Mouse (Mus musculus): ENCODE measurements around the gene Jag2. TPM values are rescaled to one million over a fixed set of nuclear protein-coding genes. Genes with fewer than 3 reads are reported as not detected.

The Jag2 gene
- polyA plus RNA-seq, 1 experiment from 2014 or later = 15.1 TPM

- no peaks in the 10 kb centered on the region for H3K36me3 ChIP-seq (ENCODE audit: control insufficient read depth, insufficient read depth, low read length)
- no peak overlapping the region for H3K4me2 ChIP-seq (ENCODE audit: low read length)
- WGBS = 57% methylated on average over 9 of the region's 9 CpGs
- H3K4me3 ChIP-seq (replicated peaks; ENCODE audit: low read depth, low read length) = no peak overlapping the region
- H3K9ac ChIP-seq (replicated peaks; ENCODE audit: low read length) = no peak overlapping the region
- ATAC-seq (ENCODE audit: low FRiP score, low TSS enrichment) = no peak
- no peaks in the 10 kb centered on the region for H3K27me3 ChIP-seq (ENCODE audit: control insufficient read depth, insufficient read depth, low read length)
- no peak overlapping the region for H3K27ac ChIP-seq (replicated peaks; ENCODE audit: low read depth, low read length)
- H3K4me1 ChIP-seq (ENCODE audit: control insufficient read depth, insufficient read depth, low read length) = no peaks in the 10 kb centered on the region
- no peak for DNase-seq
- H3K9me3 ChIP-seq (ENCODE audit: control insufficient read depth, low read length) = no peaks in the 10 kb centered on the region
Observed at GRCm38 (mm10) chr12:112861911-112862321, 67.7 kb downstream of the Jag2 start.

GRCm38 (mm10) chr12:112860765-112861164, 68.8 kb downstream of the Jag2 start:
- H3K4me1 ChIP-seq (ENCODE audit: control insufficient read depth, insufficient read depth, low read length) = no peaks in the 10 kb centered on the region
- no peak overlapping the region for H3K27ac ChIP-seq (replicated peaks; ENCODE audit: low read depth, low read length)
- WGBS = 75% methylated on average over 7 of the region's 7 CpGs
- no peaks in the 10 kb centered on the region for H3K36me3 ChIP-seq (ENCODE audit: control insufficient read depth, insufficient read depth, low read length)
- no peak overlapping the region for H3K4me3 ChIP-seq (replicated peaks; ENCODE audit: low read depth, low read length)
- no peak for DNase-seq
- H3K9ac ChIP-seq (replicated peaks; ENCODE audit: low read length) = no peak overlapping the region
- no peaks in the 10 kb centered on the region for H3K27me3 ChIP-seq (ENCODE audit: control insufficient read depth, insufficient read depth, low read length)
- H3K9me3 ChIP-seq (ENCODE audit: control insufficient read depth, low read length) = no peaks in the 10 kb centered on the region
- no peak for ATAC-seq (ENCODE audit: low FRiP score, low TSS enrichment)
- H3K4me2 ChIP-seq (ENCODE audit: low read length) = no peak overlapping the region

GRCm38 (mm10) chr12:112859930-112860329, 69.6 kb downstream of the Jag2 start:
- WGBS = 83% methylated on average over 8 of the region's 8 CpGs
- ATAC-seq (ENCODE audit: low FRiP score, low TSS enrichment) (no peak), DNase-seq (no peak)
- Histone ChIP-seq H3K9ac (replicated peaks; ENCODE audit: low read length) (no peak overlapping the region), H3K4me3 (replicated peaks; ENCODE audit: low read depth, low read length) (no peak overlapping the region), H3K4me2 (ENCODE audit: low read length) (no peak overlapping the region), H3K36me3 (ENCODE audit: control insufficient read depth, insufficient read depth, low read length) (no peaks in the 10 kb centered on the region), H3K27ac (replicated peaks; ENCODE audit: low read depth, low read length) (no peak overlapping the region), H3K9me3 (ENCODE audit: control insufficient read depth, low read length) (no peaks in the 10 kb centered on the region), H3K4me1 (ENCODE audit: control insufficient read depth, insufficient read depth, low read length) (no peaks in the 10 kb centered on the region), H3K27me3 (ENCODE audit: control insufficient read depth, insufficient read depth, low read length) (no peaks in the 10 kb centered on the region)

- Histone ChIP-seq H3K9ac (replicated peaks; ENCODE audit: low read length) (no peak overlapping the region), H3K9me3 (ENCODE audit: control insufficient read depth, low read length) (no peaks in the 10 kb centered on the region), H3K27ac (replicated peaks; ENCODE audit: low read depth, low read length) (no peak overlapping the region), H3K4me2 (ENCODE audit: low read length) (no peak overlapping the region), H3K27me3 (ENCODE audit: control insufficient read depth, insufficient read depth, low read length) (no peaks in the 10 kb centered on the region), H3K4me3 (replicated peaks; ENCODE audit: low read depth, low read length) (no peak overlapping the region), H3K4me1 (ENCODE audit: control insufficient read depth, insufficient read depth, low read length) (no peaks in the 10 kb centered on the region), H3K36me3 (ENCODE audit: control insufficient read depth, insufficient read depth, low read length) (no peaks in the 10 kb centered on the region)
- DNase-seq = no peak
- WGBS = 91% methylated on average over 9 of the region's 9 CpGs
- no peak for ATAC-seq (ENCODE audit: low FRiP score, low TSS enrichment)
Observed at GRCm38 (mm10) chr12:112858581-112859336, 70.8 kb downstream of the Jag2 start.

Small RNA genes within 50 kb of the gene (microRNA-seq; reads per million reads assigned to microRNA genes)
- not detected for gene Mir6941

Other genes with a start within 250 kb of the Jag2 start
- gene Cep170b, start 209.3 kb downstream of the Jag2 start, polyA plus RNA-seq (2014; fragmentation: Nextera tagmentation; extraction: Ambion mirVana) = 31.7 and 33.7 TPM in 2 replicates
- 3.3 and 6.0 TPM in 2 replicates for gene Pld4, start 169.1 kb downstream of the Jag2 start, polyA plus RNA-seq (2014; fragmentation: Nextera tagmentation; extraction: Ambion mirVana)
- gene Ahnak2, start 127.1 kb downstream of the Jag2 start, polyA plus RNA-seq (2014; fragmentation: Nextera tagmentation; extraction: Ambion mirVana) = 0.62 and 0.75 TPM in 2 replicates
- gene Clba1, start 120.8 kb downstream of the Jag2 start, polyA plus RNA-seq (2014; fragmentation: Nextera tagmentation; extraction: Ambion mirVana) = 21.4 and 23.1 TPM in 2 replicates
- gene Cdca4, start 100.4 kb downstream of the Jag2 start, polyA plus RNA-seq (2014; fragmentation: Nextera tagmentation; extraction: Ambion mirVana) = 45.0 and 60.8 TPM in 2 replicates
- gene Gpr132, start 61.5 kb downstream of the Jag2 start, polyA plus RNA-seq (2014; fragmentation: Nextera tagmentation; extraction: Ambion mirVana) = 0.08 TPM in 1 of 2 replicates, not detected in the other
- 53.2 and 59.4 TPM in 2 replicates for gene Nudt14, start 12.3 kb upstream of the Jag2 start, polyA plus RNA-seq (2014; fragmentation: Nextera tagmentation; extraction: Ambion mirVana)
- gene Btbd6, start 46.7 kb upstream of the Jag2 start, polyA plus RNA-seq (2014; fragmentation: Nextera tagmentation; extraction: Ambion mirVana) = 49.8 and 54.3 TPM in 2 replicates
- gene Brf1, start 70.9 kb upstream of the Jag2 start, polyA plus RNA-seq (2014; fragmentation: Nextera tagmentation; extraction: Ambion mirVana) = 37.7 and 55.1 TPM in 2 replicates
- gene Pacs2, start 84.7 kb upstream of the Jag2 start, polyA plus RNA-seq (2014; fragmentation: Nextera tagmentation; extraction: Ambion mirVana) = 28.7 and 32.5 TPM in 2 replicates
- gene Tex22, start 144.7 kb upstream of the Jag2 start, polyA plus RNA-seq (2014; fragmentation: Nextera tagmentation; extraction: Ambion mirVana) = 0.43 TPM in 1 of 2 replicates, not detected in the other
- gene Mta1, start 168.5 kb upstream of the Jag2 start, polyA plus RNA-seq (2014; fragmentation: Nextera tagmentation; extraction: Ambion mirVana) = 20.8 and 22.0 TPM in 2 replicates
- gene Crip2, start 210.5 kb upstream of the Jag2 start, polyA plus RNA-seq (2014; fragmentation: Nextera tagmentation; extraction: Ambion mirVana) = 297 and 329 TPM in 2 replicates
- 16.5 and 26.8 TPM in 2 replicates for gene Crip1, start 216.5 kb upstream of the Jag2 start, polyA plus RNA-seq (2014; fragmentation: Nextera tagmentation; extraction: Ambion mirVana)
- gene Tedc1, start 226.6 kb upstream of the Jag2 start, polyA plus RNA-seq (2014; fragmentation: Nextera tagmentation; extraction: Ambion mirVana) = 11.9 and 14.1 TPM in 2 replicates